23 mouse cellular contexts compared by ENCODE assay signal in the genomic region with DNA sequence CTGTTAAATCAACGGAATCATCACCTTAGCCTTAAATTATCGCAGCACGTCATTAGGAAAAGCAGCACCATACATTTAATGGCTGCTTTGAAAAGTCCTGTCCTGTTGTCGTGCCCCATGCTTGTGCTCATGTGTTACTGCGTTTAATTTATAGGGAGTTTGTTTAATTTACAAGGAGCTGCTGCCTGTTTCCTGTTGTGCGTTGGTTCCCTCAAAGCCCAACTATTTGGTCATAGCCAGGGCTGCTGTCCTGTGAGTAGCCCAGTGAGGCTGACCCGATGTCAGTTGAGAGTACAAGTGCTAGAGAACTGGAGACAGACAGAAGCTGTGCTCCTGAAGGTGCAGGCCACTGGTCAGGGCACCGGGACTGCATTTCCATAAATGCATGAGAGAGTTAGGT.
DNase-seq lines count a peak whose midpoint lies in the region; ATAC-seq lines count a peak whose summit lies in the region.
"Had no signal": no experiment of that assay in that cellular context is flagged by ENCODE, and none has a peak within 500 bp of the region (broad histone marks: within the 10 kb centered on the region; RNA-seq: fewer than 3 reads in every experiment).

No protein-coding gene starts in this region.

- H3K27me3 ChIP-seq in kidney, embryonic 15.5 days = no peaks in the 10 kb centered on the region
- no peaks in the 10 kb centered on the region for H3K27me3 ChIP-seq in midbrain, embryonic 16.5 days (ENCODE audit: control insufficient read depth, insufficient read depth, low read depth, low read length)
- no peaks in the 10 kb centered on the region for H3K27me3 ChIP-seq in midbrain, embryonic 14.5 days (ENCODE audit: control insufficient read depth, insufficient read depth, low read length)
- H3K27me3 ChIP-seq: CH12.LX; forebrain, embryonic 15.5 days; heart, embryonic 12.5 days; hindbrain, embryonic 12.5 days; liver, embryonic 15.5 days; Patski had no signal

- no peak overlapping the region for H3K4me2 ChIP-seq in kidney, embryonic 15.5 days
- no peak overlapping the region for H3K4me2 ChIP-seq in midbrain, embryonic 16.5 days (ENCODE audit: low read length)
- no peak overlapping the region for H3K4me2 ChIP-seq in midbrain, embryonic 14.5 days (ENCODE audit: low read length)
- H3K4me2 ChIP-seq: forebrain, embryonic 15.5 days; heart, embryonic 12.5 days; hindbrain, embryonic 12.5 days; liver, embryonic 15.5 days had no signal

- H3K4me3 ChIP-seq in kidney, embryonic 15.5 days (replicated peaks) = no peak overlapping the region
- no peak overlapping the region for H3K4me3 ChIP-seq in midbrain, embryonic 16.5 days (ENCODE audit: low read depth, low read length)
- no peak overlapping the region for H3K4me3 ChIP-seq in midbrain, embryonic 14.5 days (replicated peaks; ENCODE audit: low read depth, low read length)
- H3K4me3 ChIP-seq: forebrain, embryonic 15.5 days; heart, embryonic 12.5 days; hindbrain, embryonic 12.5 days; liver, embryonic 15.5 days had no signal

- no peak for ATAC-seq in kidney, embryonic 15.5 days (replicated peaks; ENCODE audit: low FRiP score)
- no peak for ATAC-seq in midbrain, embryonic 16.5 days
- no peak for ATAC-seq in midbrain, embryonic 14.5 days (ENCODE audit: low FRiP score, low TSS enrichment)
- ATAC-seq: forebrain, embryonic 15.5 days; inflammation-experienced regulatory T-cells, adult 6 months; Patski had no signal

- H3K27ac ChIP-seq in kidney, embryonic 15.5 days = 0 out of 2 replicates have a peak overlapping the region, but pooled peaks have one; percentile 32
- H3K27ac ChIP-seq in midbrain, embryonic 16.5 days (ENCODE audit: low read length) = peak overlapping the region; percentile 39; the same call in 1 of the 2 replicates
- no peak overlapping the region for H3K27ac ChIP-seq in midbrain, embryonic 14.5 days (replicated peaks; ENCODE audit: low read depth, low read length)
- H3K27ac ChIP-seq: forebrain, embryonic 15.5 days; hindbrain, embryonic 12.5 days; liver, embryonic 15.5 days; macrophage had no signal

- 56% methylated on average over 8 of the region's 8 CpGs for WGBS in kidney, embryonic 15.5 days
- 92% methylated on average over 8 of the region's 8 CpGs for WGBS in midbrain, embryonic 16.5 days
- 91% methylated on average over 8 of the region's 8 CpGs for WGBS in midbrain, embryonic 14.5 days

- H3K9me3 ChIP-seq in kidney, embryonic 15.5 days (replicated peaks) = no peaks in the 10 kb centered on the region
- no peaks in the 10 kb centered on the region for H3K9me3 ChIP-seq in midbrain, embryonic 16.5 days (replicated peaks; ENCODE audit: control insufficient read depth, low read length, poor library complexity, severe bottlenecking)
- no peaks in the 10 kb centered on the region for H3K9me3 ChIP-seq in midbrain, embryonic 14.5 days (ENCODE audit: control insufficient read depth, low read length)
- H3K9me3 ChIP-seq: forebrain, embryonic 15.5 days; G1E; heart, embryonic 12.5 days; hindbrain, embryonic 12.5 days; liver, embryonic 15.5 days had no signal

- no peak for DNase-seq in kidney, adult 18-20 months
- no peak for DNase-seq in midbrain, embryonic 14.5 days
- peak; percentile 42 for DNase-seq in hindlimb bud, embryonic 11.5 days (ENCODE audit: extremely low spot score, low read depth, low spot score)
- no peak for DNase-seq in layer of hippocampus, adult 18-20 months (ENCODE audit: low spot score in 2 of 2)
- DNase-seq in kidney, adult 8-10 months = no peak
- DNase-seq: adrenal gland, postnatal 36 days; cerebellum, adult 9-10 months; gastrocnemius, postnatal 10 days; heart, adult 18-20 months; liver; right cerebral cortex, postnatal 14 days; spleen, adult 18-20 months had no signal

- H3K4me1 ChIP-seq in kidney, embryonic 15.5 days = peaks cover 11% of the 10 kb centered on the region
- H3K4me1 ChIP-seq in midbrain, embryonic 16.5 days (ENCODE audit: control insufficient read depth, insufficient read depth, low read length) = no peaks in the 10 kb centered on the region
- 0 out of 2 replicates have a peak, but pooled peaks cover 2% of the 10 kb centered on the region for H3K4me1 ChIP-seq in midbrain, embryonic 14.5 days (ENCODE audit: control insufficient read depth, insufficient read depth, low read length)
- H3K4me1 ChIP-seq: liver, embryonic 15.5 days had no signal

- no peaks in the 10 kb centered on the region for H3K36me3 ChIP-seq in kidney, embryonic 15.5 days
- no peaks in the 10 kb centered on the region for H3K36me3 ChIP-seq in midbrain, embryonic 16.5 days (ENCODE audit: control insufficient read depth, insufficient read depth, low read length)
- no peaks in the 10 kb centered on the region for H3K36me3 ChIP-seq in midbrain, embryonic 14.5 days (ENCODE audit: control insufficient read depth, insufficient read depth, low read length)
- H3K36me3 ChIP-seq: forebrain, embryonic 15.5 days; G1E; heart, embryonic 12.5 days; hindbrain, embryonic 12.5 days; liver, embryonic 15.5 days had no signal

- H3K9ac ChIP-seq in kidney, embryonic 15.5 days = no peak overlapping the region
- no peak overlapping the region for H3K9ac ChIP-seq in midbrain, embryonic 16.5 days (ENCODE audit: low read depth, low read length)
- H3K9ac ChIP-seq in midbrain, embryonic 14.5 days (replicated peaks; ENCODE audit: low read length) = no peak overlapping the region
- H3K9ac ChIP-seq: forebrain, embryonic 15.5 days; heart, embryonic 12.5 days; hindbrain, embryonic 12.5 days; liver, embryonic 15.5 days had no signal
